Mouse (Mus musculus) small intestine, adult 2 months (tissue): Measurements from ENCODE around the gene Nxph4.

Experiments
- CTCF ChIP-seq: fragments of 200-500 bp; IDR thresholded peaks from 2 replicates; pipeline ENCODE4 v1.5.1; 2012; ENCODE audit warnings: low read depth, mild to moderate bottlenecking, control low read depth, inconsistent platforms, low read length, moderate library complexity, mixed read lengths; ENCODE audit not compliant: insufficient replicate concordance, insufficient read length; ENCODE audit errors: extremely low read depth
- POLR2A ChIP-seq: fragments of 200-500 bp; IDR thresholded peaks from 2 replicates; pipeline ENCODE4 v1.6.1; 2012; ENCODE audit warnings: low read depth, mild to moderate bottlenecking, control low read depth, inconsistent platforms, low read length, moderate library complexity

DNA sequence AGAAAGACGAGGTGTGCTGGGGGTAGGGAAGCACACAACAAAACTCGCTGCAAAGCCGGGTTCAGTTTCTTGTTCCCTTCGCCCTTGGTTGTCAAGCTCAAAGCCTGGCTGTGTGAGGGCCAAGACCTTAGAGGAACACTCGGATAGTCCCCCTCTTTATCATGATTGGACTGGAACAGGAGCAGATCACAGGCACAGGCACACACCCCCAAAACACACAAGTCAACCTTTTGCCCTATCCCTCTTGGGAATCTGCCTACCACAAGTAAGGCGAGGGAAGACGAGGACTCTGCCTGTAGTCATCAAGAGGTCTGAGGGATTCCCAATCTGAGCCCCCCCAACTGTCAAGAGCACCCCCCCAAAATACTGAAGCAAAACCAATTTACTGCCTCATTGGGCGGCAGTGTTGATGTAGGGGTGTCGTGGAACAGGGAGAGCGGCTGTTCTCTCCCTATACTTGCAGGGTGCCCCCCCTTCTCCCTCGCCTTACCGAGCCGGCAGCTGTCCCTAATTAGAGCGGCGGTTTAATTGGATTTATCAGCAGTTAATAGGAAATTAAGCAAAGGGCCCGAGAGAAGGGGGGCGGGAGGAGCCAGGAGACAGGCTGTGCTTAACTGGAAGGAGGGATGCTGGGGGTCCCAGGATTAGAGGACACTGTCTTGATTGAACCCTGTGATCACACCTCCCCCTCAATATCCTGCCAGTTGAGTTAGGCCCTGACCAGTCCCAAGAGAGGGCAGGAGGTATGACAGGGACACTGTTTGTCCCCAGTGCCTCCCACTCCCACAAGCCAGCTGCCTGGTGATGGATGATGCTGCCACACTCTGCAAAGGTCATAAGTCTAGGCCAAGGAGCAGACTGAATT lies 24.3 kb downstream of the Nxph4 start:
- no peak for TF ChIP-seq CTCF
- no peak for TF ChIP-seq POLR2A
